Mouse (Mus musculus): ENCODE data around the gene Vwa3b. TPM values are rescaled to one million over a fixed set of nuclear protein-coding genes. Genes with fewer than 3 reads are reported as not detected.

Gene Vwa3b
- polyA plus RNA-seq (2015; fragmentation: Nextera tagmentation; extraction: Ambion mirVana) = 0.30 and 0.38 TPM in 2 replicates

GRCm38 (mm10) chr1:37025962-37026686, at the start of gene Vwa3b:
Gene Vwa3b, plus strand, starts transcription at chr1:37026596.

GRCm38 (mm10) chr1:37214144-37214543, 187.7 kb downstream of the Vwa3b start, which contains the start of gene Cnga3:
Gene Cnga3, plus strand, starts transcription at chr1:37214434.

Other genes with a start within 250 kb of the Vwa3b start
- gene Tmem131, start 82.9 kb upstream of the Vwa3b start, polyA plus RNA-seq (2015; fragmentation: Nextera tagmentation; extraction: Ambion mirVana) = 11.9 TPM in 2 replicates
- gene Cnga3, start 187.8 kb downstream of the Vwa3b start, polyA plus RNA-seq (2015; fragmentation: Nextera tagmentation; extraction: Ambion mirVana) = not detected in 2 replicates

Measured in spleen, postnatal 0 days (tissue).